Mouse (Mus musculus) kidney, embryonic 16.5 days (tissue): Measurements from ENCODE around the gene Dnm1. TPM values are rescaled to one million over a fixed set of nuclear protein-coding genes. Genes with fewer than 3 reads are reported as not detected.

ENCODE experiments used
- ATAC-seq: fragments of 200-750 bp; cut with Nextera tagmentation; 2 replicates; pipeline ENCODE4 v1.8.0; 2017; ENCODE audit warnings: moderate TSS enrichment; ENCODE audit not compliant: low FRiP score, low TSS enrichment
- H3K27ac ChIP-seq: fragments of 300-500 bp; sonication (generic); 2 replicates; pipeline ENCODE4 v1.5.1; 2014; ENCODE audit warnings: low read length
- H3K27me3 ChIP-seq: fragments of 300-500 bp; sonication (generic); 2 replicates; pipeline ENCODE4 v1.6.1; 2014; ENCODE audit warnings: low read length, control low read depth, mixed read lengths; ENCODE audit not compliant: insufficient read depth
- H3K36me3 ChIP-seq: fragments of 300-500 bp; sonication (generic); 2 replicates; pipeline ENCODE4 v1.6.1; 2014; ENCODE audit warnings: low read length, control low read depth, mixed read lengths; ENCODE audit not compliant: insufficient read depth
- H3K4me1 ChIP-seq: fragments of 300-500 bp; sonication (generic); 2 replicates; pipeline ENCODE4 v1.6.1; 2014; ENCODE audit warnings: low read length, control low read depth, mixed read lengths; ENCODE audit not compliant: insufficient read depth
- H3K4me2 ChIP-seq: fragments of 300-500 bp; sonication (generic); replicated peaks from 2 replicates; pipeline ENCODE4 v1.6.1; 2014; ENCODE audit warnings: low read depth, low read length
- H3K4me3 ChIP-seq: fragments of 300-500 bp; sonication (generic); 2 replicates; pipeline ENCODE4 v1.5.1; 2014; ENCODE audit warnings: mild to moderate bottlenecking, low read length
- H3K9ac ChIP-seq: fragments of 300-500 bp; sonication (generic); replicated peaks from 2 replicates; pipeline ENCODE4 v1.6.1; 2014; ENCODE audit warnings: low read length
- H3K9me3 ChIP-seq: fragments of 300-500 bp; sonication (generic); 2 replicates; pipeline ENCODE4 v1.6.1; 2016; ENCODE audit warnings: low read length, control low read depth
- WGBS: fragments of 180-500 bp; shearing (Covaris S2); extraction: QIAGEN DNeasy Blood & Tissue Kit; methylation state at CpG from one replicate; pipeline ENCODE4 v1.1.7; 2014; 5-methylcytosine and 5-hydroxymethylcytosine counted together
- polyA plus RNA-seq: library from polyadenylated mRNA; unstranded; fragments of >200 nt; fragmentation: Nextera tagmentation; extraction: Ambion mirVana; gene quantifications from 2 replicates; pipeline ENCODE4 v1.2.1, GENCODE M21; 2015

The Dnm1 gene
- polyA plus RNA-seq, result 5.4 TPM in 2 replicates

- Histone ChIP-seq H3K4me3 (peak within 1 kb of the TSS; percentile 65), H3K36me3 (no peaks in the 10 kb centered on the region), H3K4me1 (peaks cover 18% of the 10 kb centered on the region), H3K27ac (no peak within 1 kb of the TSS), H3K27me3 (no peaks in the 10 kb centered on the region), H3K9ac (peak within 1 kb of the TSS; percentile 71), H3K9me3 (no peaks in the 10 kb centered on the region), H3K4me2 (peak within 1 kb of the TSS; percentile 95)
- peak; percentile 44 for ATAC-seq
- under 1% methylated on average over 63 of the region's 63 CpGs for WGBS
Measured at GRCm38 (mm10) chr2:32353007-32353542, at the start of gene Dnm1. Dnm1 (minus strand) TSS chr2:32353338.

GRCm38 (mm10) chr2:32396695-32397094 lies 43.6 kb upstream of the Dnm1 start:
- peak overlapping the region; percentile 90 for H3K27ac ChIP-seq

GRCm38 (mm10) chr2:32395946-32396621 lies 42.9 kb upstream of the Dnm1 start:
- H3K4me1 ChIP-seq, result peaks cover 14% of the 10 kb centered on the region
- no peaks in the 10 kb centered on the region; the same call in 1 of the 2 replicates for H3K9me3 ChIP-seq
- peak; percentile 95 for ATAC-seq
- under 1% methylated on average over 59 of the region's 59 CpGs for WGBS
- H3K4me2 ChIP-seq, result peak overlapping the region; percentile 80
- H3K27me3 ChIP-seq, result no peaks in the 10 kb centered on the region
- peak overlapping the region; percentile 95 for H3K4me3 ChIP-seq
- peak overlapping the region; percentile 90 for H3K27ac ChIP-seq
- peaks cover 9% of the 10 kb centered on the region; the same call in 1 of the 2 replicates for H3K36me3 ChIP-seq
- peak overlapping the region; percentile 83 for H3K9ac ChIP-seq

More at GRCm38 (mm10) chr2:32396695-32397094, 43.6 kb upstream of the Dnm1 start:
- WGBS, result 0% methylated on average over 15 of the region's 15 CpGs
- no peak for ATAC-seq
- Histone ChIP-seq H3K27me3 (no peaks in the 10 kb centered on the region), H3K4me2 (peak overlapping the region; percentile 80), H3K9ac (peak overlapping the region; percentile 83), H3K4me1 (peaks cover 14% of the 10 kb centered on the region), H3K9me3 (no peaks in the 10 kb centered on the region; the same call in 1 of the 2 replicates), H3K36me3 (peaks cover 10% of the 10 kb centered on the region; the same call in 1 of the 2 replicates), H3K4me3 (peak overlapping the region; percentile 95)

- ATAC-seq, result peak; percentile 89
- H3K9me3 ChIP-seq, result no peaks in the 10 kb centered on the region; the same call in 1 of the 2 replicates
- peak within 1 kb of the TSS; percentile 83 for H3K9ac ChIP-seq
- H3K4me3 ChIP-seq, result peak within 1 kb of the TSS; percentile 95
- peak within 1 kb of the TSS; percentile 90 for H3K27ac ChIP-seq
- H3K36me3 ChIP-seq, result peaks cover 7% of the 10 kb centered on the region; the same call in 1 of the 2 replicates
- H3K27me3 ChIP-seq, result no peaks in the 10 kb centered on the region
- WGBS, result 0% methylated on average over 31 of the region's 31 CpGs
- peak within 1 kb of the TSS; percentile 80 for H3K4me2 ChIP-seq
- H3K4me1 ChIP-seq, result peaks cover 14% of the 10 kb centered on the region
Measured at GRCm38 (mm10) chr2:32395484-32395945, 42.4 kb upstream of the Dnm1 start, which contains the start of gene Ptges2. Ptges2 (plus strand) TSS chr2:32395896.

GRCm38 (mm10) chr2:32394973-32395372 lies 41.8 kb upstream of the Dnm1 start:
- H3K4me2 ChIP-seq, result peak overlapping the region; percentile 80
- 5% methylated on average over 8 of the region's 8 CpGs for WGBS
- H3K36me3 ChIP-seq, result peaks cover 4% of the 10 kb centered on the region; the same call in 1 of the 2 replicates
- no peak for ATAC-seq
- peaks cover 14% of the 10 kb centered on the region for H3K4me1 ChIP-seq
- no peaks in the 10 kb centered on the region for H3K27me3 ChIP-seq
- peak overlapping the region; percentile 83 for H3K9ac ChIP-seq
- peak overlapping the region; percentile 90 for H3K27ac ChIP-seq
- peak overlapping the region; percentile 95 for H3K4me3 ChIP-seq
- H3K9me3 ChIP-seq, result no peaks in the 10 kb centered on the region; the same call in 1 of the 2 replicates

GRCm38 (mm10) chr2:32392063-32392462 lies 38.9 kb upstream of the Dnm1 start:
- 84% methylated on average over 5 of the region's 5 CpGs for WGBS
- H3K4me3 ChIP-seq, result no peak overlapping the region
- no peak overlapping the region for H3K9ac ChIP-seq
- no peak for ATAC-seq
- H3K4me1 ChIP-seq, result peaks cover 7% of the 10 kb centered on the region
- H3K4me2 ChIP-seq, result no peak overlapping the region
- H3K9me3 ChIP-seq, result no peaks in the 10 kb centered on the region; the same call in 1 of the 2 replicates
- H3K27ac ChIP-seq, result no peak overlapping the region; the same call in 1 of the 2 replicates
- no peaks in the 10 kb centered on the region for H3K27me3 ChIP-seq
- no peaks in the 10 kb centered on the region for H3K36me3 ChIP-seq

GRCm38 (mm10) chr2:32390871-32391270 lies 37.7 kb upstream of the Dnm1 start:
- H3K9me3 ChIP-seq, result no peaks in the 10 kb centered on the region; the same call in 1 of the 2 replicates
- no peaks in the 10 kb centered on the region for H3K36me3 ChIP-seq
- no peak for ATAC-seq
- WGBS, result 66% methylated on average over 8 of the region's 8 CpGs
- no peak overlapping the region for H3K4me3 ChIP-seq
- 0 out of 2 replicates have a peak, but pooled peaks cover 3% of the 10 kb centered on the region for H3K4me1 ChIP-seq
- no peak overlapping the region for H3K4me2 ChIP-seq
- H3K9ac ChIP-seq, result no peak overlapping the region
- H3K27me3 ChIP-seq, result no peaks in the 10 kb centered on the region
- H3K27ac ChIP-seq, result no peak overlapping the region

- Histone ChIP-seq H3K9me3 (no peaks in the 10 kb centered on the region; the same call in 1 of the 2 replicates), H3K27me3 (no peaks in the 10 kb centered on the region), H3K4me1 (no peaks in the 10 kb centered on the region), H3K4me3 (no peak overlapping the region), H3K4me2 (no peak overlapping the region), H3K27ac (no peak overlapping the region), H3K36me3 (no peaks in the 10 kb centered on the region), H3K9ac (no peak overlapping the region)
- 46% methylated on average over 2 of the region's 2 CpGs for WGBS
- no peak for ATAC-seq
Measured at GRCm38 (mm10) chr2:32389157-32389556, 36.0 kb upstream of the Dnm1 start.

GRCm38 (mm10) chr2:32387706-32388490 lies 34.8 kb upstream of the Dnm1 start, which contains the start of gene Lcn2:
Lcn2 (minus strand) TSS chr2:32388252.
- no peak for ATAC-seq
- no peaks in the 10 kb centered on the region for H3K9me3 ChIP-seq
- WGBS, result 63% methylated on average over 5 of the region's 5 CpGs

More at GRCm38 (mm10) chr2:32387706-32388490, 34.8 kb upstream of the Dnm1 start, which contains the start of gene Lcn2:
- no peak within 1 kb of the TSS for H3K4me2 ChIP-seq
- no peak within 1 kb of the TSS for H3K4me3 ChIP-seq
- no peak within 1 kb of the TSS for H3K27ac ChIP-seq
- no peaks in the 10 kb centered on the region for H3K27me3 ChIP-seq
- no peaks in the 10 kb centered on the region for H3K4me1 ChIP-seq
- no peak within 1 kb of the TSS; the same call in 1 of the 2 replicates for H3K9ac ChIP-seq
- H3K36me3 ChIP-seq, result no peaks in the 10 kb centered on the region
